Mouse (Mus musculus): ENCODE data around the gene Pml.

Pml gene

GRCm38 (mm10) chr9:58234502-58235015, 15.0 kb downstream of the Pml start:
- no peak for DNase-seq (ENCODE audit: low read depth)

DNA sequence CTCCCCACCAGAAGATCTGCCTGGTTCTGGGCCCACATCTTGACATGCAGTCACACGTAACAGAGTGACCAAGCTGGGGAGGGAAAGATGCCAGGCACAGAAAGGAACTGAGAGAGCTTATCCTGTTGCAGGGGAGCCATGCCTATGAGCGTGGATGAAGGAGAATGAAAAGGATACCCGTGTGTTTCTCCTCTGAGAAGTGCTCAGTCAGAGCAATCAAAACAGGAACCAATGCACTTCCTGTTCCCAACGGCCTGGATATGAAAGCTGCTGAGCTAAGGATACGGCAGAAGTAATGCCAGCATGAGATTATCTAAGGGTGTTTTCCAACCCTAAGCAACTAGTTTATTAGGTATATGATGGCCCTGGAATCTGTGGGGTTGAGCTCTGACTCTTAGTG, 17.2 kb downstream of the Pml start:
- no peak for DNase-seq (ENCODE audit: low read depth)

GRCm38 (mm10) chr9:58231746-58232145, 17.8 kb downstream of the Pml start:
- DNase-seq (ENCODE audit: low read depth): no peak

DNA sequence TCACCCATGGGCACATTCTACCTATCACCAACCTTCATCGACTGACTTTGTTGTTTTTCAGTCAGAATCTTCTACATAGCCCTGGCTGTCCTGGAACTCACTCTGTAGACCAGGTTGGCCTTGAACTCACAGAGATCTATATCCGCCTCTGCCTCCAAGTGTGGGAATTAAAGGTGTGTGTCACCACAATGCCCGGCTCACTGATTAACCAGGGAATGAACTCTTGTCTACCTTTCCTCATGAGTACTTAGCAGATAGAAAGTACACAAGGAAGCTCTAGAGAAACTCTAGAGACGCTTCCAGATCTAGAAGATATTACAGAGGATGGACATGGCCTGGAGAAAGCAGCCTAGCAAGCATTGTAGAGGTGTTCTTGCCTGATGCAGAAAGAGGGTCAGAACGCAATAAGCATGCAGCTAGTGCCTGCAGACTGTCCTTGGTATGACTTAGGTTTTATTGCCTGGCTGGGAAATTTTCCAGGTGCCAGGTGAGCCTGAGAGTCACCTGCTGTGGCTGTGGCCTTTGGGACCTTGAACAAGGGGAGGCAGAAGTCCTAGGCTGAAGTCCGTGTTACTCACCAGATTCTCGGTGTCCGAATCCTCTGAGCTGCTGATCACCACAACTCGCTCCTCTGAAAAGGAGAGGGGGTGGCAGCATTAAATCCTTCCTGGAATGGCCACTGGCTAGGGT, 20.7 kb downstream of the Pml start:
- DNase-seq (ENCODE audit: low read depth): no peak

GRCm38 (mm10) chr9:58225915-58226913, 23.4 kb downstream of the Pml start:
- no peak for DNase-seq (ENCODE audit: low read depth)

- no peak for DNase-seq (ENCODE audit: low read depth)
These were observed 25.2 kb downstream of the Pml start for GRCm38 (mm10) chr9:58224356-58224755.

DNA sequence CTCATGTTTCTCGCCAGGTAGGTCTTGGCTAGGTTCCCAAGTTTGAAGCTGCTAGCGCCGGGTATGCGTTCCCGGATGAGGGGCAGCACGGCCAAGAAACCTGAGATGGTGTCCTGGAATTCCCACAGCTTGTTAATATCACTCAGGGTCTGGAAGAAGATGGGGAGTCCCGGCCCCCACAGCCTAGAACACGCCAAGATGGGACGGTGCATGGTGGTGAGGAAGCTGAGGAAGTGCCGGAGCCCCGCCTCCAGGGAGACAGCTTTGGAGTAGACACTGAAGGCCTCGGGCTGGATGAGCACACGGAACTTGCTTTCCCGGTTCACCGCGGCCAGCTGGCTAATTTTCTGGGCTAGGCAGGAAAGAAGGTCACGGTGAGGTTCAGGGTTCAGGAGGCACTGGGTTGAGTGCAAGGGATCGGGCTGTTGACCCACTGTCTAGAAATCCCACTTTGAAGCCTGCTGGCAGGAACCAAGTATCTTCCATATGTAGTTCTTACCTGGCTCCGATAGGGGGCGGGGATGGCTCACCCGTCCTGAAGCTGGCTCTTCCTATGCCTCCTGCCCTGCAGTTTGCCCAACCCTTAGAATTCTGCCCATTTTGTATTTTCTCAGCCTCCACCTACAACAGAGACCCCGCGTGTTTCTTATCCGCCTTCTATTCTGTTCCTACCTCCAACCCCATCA, 29.2 kb downstream of the Pml start:
- DNase-seq (ENCODE audit: low read depth): no peak

DNA sequence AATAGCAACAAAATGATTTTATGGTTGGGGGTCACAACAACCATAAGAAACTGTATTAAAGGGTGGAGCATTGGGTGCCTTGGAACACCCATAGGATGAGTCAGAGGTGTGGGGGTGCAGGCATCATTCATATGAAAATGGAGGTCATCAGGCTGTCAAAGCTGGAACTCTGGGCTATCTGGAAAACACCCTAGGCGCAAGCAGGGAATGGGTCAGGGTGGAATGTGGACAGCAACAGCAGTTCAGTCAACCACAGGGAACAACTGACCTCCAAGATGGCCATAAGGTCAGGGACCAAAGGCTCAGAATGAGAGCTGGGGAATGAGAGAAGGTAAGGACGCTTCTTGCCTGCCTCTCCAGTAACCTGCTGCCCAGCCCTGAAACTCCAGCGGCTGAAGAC, 31.0 kb downstream of the Pml start:
- DNase-seq (ENCODE audit: low read depth): no peak

- no peak for DNase-seq (ENCODE audit: low read depth)
These were observed 33.2 kb downstream of the Pml start for GRCm38 (mm10) chr9:58216402-58216801.

DNA sequence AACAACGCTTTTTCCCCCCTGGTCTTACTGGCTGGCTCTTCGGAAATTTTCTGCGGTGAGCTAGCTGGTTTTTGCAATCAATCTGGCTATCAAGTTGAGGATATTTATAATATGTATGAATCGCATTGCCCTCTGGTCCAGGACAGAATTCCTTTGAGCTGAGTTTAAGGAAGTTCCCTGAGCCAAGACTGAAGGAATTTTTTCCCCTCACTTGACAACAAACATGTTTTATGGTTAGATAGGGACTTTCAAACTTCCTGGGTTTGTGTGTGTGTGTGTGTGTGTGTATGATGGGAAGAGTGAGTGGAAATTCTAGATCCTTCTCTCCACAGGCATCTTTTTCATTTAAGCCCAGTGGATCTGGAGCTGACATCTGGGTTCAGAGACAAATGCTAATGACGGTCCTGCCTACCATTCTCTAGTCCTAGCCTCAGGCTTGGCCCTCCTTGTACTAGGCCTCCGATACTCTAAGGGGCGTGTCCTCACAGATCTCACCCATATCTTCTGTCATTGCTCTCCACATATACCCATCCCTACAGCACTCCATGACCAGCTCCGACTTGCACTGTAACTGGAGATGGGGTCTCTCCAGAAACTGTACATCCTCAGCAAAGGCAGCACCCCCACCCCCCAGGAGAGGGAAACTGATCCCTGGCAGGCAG, 34.9 kb downstream of the Pml start:
- peak; percentile 77 for DNase-seq (ENCODE audit: low read depth)

DNA sequence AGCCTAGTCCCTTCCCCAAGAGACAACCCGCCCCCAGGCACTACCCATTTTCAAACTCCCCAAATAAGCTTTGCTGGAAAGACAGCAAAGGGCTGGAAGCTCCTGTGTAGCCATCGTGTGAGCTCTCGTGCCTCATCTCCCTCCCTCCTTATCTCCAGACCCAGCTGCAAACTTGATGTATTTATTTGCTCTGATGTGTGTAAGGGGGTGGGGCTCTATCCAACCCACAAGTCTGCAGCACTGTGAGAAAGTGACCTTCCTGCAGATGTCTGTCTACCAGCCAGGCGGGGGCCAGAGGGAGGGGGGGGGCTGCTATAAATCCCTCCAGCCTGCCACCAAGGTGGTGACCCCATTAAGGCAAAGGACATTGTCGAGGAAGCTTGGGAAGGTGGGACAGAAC, 35.7 kb downstream of the Pml start:
- DNase-seq (ENCODE audit: low read depth): peak; percentile 36

DNA sequence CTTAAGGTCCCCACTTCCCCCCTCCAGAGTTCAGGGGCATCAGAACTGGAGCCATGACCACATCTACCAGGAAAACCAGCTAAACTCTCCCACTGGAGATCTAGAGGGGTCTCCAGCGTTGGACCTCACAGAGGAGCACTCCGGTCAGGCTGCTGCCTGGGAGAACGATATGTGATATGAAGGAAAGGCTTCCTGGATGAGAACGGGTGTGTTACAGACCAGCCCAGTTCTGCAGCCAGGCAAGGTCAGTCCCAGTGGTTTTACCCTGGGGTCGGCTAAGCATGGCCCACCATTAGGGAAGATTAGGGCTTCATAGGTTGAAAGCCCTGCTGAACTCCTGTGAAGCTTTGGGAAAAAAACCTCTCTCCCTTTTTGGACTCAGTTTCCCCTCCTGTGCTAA, 36.2 kb downstream of the Pml start:
- no peak for DNase-seq (ENCODE audit: low read depth)

- no peak for DNase-seq (ENCODE audit: low read depth)
These were observed 39.3 kb downstream of the Pml start for GRCm38 (mm10) chr9:58210304-58210627.

- DNase-seq (ENCODE audit: low read depth): no peak
These were observed 39.9 kb downstream of the Pml start for GRCm38 (mm10) chr9:58209462-58210303.

DNA sequence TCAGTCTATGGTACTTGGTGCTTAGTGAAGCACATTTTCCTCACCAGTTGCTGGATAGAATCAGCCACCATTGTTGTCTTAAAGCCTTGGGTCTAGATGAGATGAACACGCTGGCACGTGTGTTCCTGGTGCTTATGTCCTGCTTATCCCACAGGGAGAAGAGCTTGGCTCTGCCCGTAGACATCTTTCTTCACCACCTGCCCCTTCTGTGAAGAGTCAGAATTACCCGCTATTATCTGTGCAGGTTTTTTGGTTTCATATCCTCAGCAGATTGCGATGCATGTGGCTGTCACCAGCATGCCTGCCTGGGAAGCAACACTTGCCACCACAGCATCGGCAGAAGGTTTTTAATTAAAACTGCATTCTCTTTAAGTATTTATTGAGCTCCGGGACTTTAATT, 43.6 kb downstream of the Pml start:
- DNase-seq (ENCODE audit: low read depth): no peak

DNA sequence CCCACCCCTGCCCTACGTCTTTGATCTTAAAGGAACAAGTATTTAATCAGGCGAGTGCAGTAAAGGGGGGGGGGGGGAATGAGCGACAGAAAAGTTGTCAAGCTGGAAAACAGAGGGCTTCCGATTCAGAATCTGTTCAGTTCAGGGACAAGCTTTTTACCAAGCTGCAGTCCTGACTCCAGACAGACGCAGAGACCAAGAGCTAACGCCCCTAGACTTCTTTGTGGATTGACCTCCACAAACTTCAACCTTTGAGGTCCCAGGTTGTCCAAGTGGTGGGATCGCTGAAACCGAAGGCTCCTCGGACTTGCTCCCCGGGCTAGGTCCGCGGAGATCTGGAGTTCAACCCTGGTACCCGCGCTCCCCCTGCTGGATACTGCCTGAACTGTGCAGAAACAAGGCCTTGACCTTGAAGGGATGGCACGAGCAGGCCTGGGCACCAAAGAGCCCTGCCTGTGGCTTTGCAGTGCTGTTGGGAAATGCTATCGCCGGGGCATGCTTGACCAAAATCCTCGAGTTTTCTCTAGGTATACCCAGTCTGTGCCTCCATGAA, 45.1 kb downstream of the Pml start:
- peak; percentile 74 for DNase-seq (ENCODE audit: low read depth)

DNA sequence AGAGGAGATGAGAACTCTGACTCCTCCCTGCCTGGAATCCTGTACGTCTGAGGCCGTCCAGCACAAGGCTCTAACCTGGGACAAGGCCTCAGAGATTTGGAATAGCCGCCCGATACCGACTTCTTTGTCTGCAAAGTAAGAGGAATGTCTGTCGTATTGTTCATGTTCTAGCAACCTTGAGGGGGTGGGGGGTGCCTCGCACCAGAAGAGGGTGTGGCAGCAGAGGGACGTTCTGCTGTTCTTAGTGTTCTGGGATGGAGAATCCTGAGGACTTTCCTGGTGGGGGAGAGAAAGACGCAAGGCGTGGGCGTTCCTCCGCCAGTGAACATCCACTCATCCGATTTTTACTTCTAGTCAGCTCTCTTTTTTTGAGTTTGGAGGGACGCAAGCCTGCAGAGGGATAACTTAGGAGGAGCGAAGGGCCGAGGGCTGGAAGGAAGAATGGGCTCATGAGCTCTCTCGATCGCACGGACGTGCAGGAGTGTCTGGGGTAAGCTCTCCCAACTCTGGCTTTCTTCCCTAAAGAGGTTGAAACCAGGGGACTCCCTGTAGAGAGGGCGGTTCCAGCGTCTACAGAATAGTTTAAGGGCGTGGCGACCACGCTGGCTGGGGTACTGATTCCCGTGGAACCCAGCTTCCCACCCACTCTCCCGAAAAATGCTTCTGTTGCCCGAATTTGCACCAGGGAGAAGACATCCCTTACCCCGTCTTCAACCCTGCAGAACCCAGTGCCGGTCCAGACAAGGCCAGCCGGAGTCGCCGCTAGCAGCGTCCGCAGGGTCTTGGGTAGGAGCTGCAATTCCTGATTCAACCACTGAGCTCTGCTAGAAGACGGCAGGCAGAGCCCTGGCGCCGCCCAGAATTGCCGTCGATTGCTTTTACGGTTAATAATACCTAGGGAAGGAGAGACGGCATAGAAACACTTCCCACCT, 45.8 kb downstream of the Pml start, which contains the start of the genes Islr and Islr2:
Islr (minus strand) TSS at position 791 of the 932 bp plus-strand sequence.
Islr2 (minus strand) TSS at position 804 of the 932 bp plus-strand sequence.
- DNase-seq (ENCODE audit: low read depth): no peak

DNA sequence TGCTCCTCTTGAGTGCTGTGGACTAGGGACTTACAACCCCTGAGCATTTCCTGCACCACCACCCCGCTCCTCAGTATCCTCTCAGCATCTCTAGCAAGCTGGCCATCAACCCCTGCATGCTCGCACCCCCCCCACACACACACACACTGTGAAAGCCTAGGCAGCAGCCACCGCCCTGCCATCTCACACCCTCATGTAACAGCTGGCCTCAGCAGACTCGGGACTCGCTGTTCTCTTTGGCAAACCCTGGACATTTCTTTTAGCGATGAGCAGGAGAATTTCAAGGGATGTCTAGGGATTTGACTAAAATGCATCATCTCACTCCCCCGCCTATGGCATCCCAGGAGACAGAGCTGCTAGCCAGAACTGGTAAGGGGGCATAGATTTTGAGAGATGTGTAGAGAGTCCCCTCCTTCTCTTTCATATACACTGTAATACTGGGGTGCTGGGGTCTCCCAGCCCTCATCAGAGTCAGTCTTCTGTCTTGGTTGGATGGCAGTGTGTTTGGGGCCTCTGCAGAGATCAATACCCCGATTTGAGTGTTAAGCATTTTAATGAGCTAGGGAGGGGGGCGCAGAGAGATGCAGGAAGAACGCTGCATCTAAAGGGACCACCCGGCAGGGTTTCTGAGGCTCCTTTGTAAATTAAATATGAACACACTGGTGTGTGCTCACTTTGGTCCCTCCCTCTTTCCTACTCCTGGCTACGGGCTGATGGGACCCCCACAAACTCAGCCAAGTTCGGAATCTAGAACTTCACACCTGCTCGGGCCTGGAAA, 46.7 kb downstream of the Pml start:
- DNase-seq (ENCODE audit: low read depth): no peak

Data from fibroblast of lung, adult 2 months (primary cell).